Mouse (Mus musculus): ENCODE measurements around the gene Gm28891. TPM values are rescaled to one million over a fixed set of nuclear protein-coding genes. Genes with fewer than 3 reads are reported as not detected.
"Not testable (repeated sequence)": the region's sequence is repeated elsewhere in the genome, so short reads cannot be mapped to it uniquely, and the experiment has no call there.

Gene Gm28891
- total RNA-seq (2014; rRNA removed) (not detected in 2 replicates), polyA plus RNA-seq (2015; fragmentation: Nextera tagmentation; extraction: Ambion mirVana) (not detected in 2 replicates)

DNA sequence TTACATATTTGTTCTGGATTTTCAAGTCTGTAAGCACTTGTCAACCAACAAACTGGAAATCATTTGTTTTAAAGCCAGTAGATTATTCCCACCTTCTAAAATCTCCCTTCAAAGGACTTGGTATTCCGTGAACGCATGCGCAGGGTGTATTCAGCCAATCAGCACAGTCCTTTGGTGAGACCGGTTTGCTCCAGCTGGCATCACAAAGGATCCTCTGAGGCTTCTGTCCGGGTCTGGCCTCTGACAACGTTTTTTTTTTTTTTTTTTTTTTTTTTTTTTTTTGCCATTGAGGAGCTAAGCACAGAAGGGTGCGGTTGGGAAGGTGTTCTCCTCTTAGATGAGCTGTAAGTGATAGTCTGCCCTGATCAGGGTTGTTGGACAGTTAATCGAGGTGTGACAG lies at the start of gene Gm28891:
Gene Gm28891, plus strand, starts transcription at position 301 of the 400 bp plus-strand sequence.
- H3K9ac ChIP-seq (replicated peaks; ENCODE audit: low read length); H3K27ac ChIP-seq; H3K4me1 ChIP-seq (ENCODE audit: insufficient read depth, low read length); H3K36me3 ChIP-seq (ENCODE audit: insufficient read depth, low read length); ATAC-seq; H3K27me3 ChIP-seq (ENCODE audit: insufficient read depth, low read length); H3K9me3 ChIP-seq (ENCODE audit: low read length); H3K4me2 ChIP-seq (ENCODE audit: low read depth, low read length); DNase-seq (ENCODE audit: low spot score); H3K4me3 ChIP-seq (ENCODE audit: low read length): not testable (repeated sequence)
- no CpG with 5 or more reads among the region's 8 CpGs for WGBS
